Mouse (Mus musculus): ENCODE measurements at regions not wholly inside any gene's neighbourhood (a gene's known extent, or its start where the extent isn't known, plus 50 kb on each side); places are given as distances from the start of the nearest gene placed in this dataset.

GRCm38 (mm10) chr9:23167716-23168115 lies 55.2 kb upstream of the Bmper start:
- no peak for ATAC-seq (replicated peaks; ENCODE audit: low FRiP score, low TSS enrichment, poor library complexity, severe bottlenecking)

- ATAC-seq (replicated peaks; ENCODE audit: low FRiP score, low TSS enrichment, poor library complexity, severe bottlenecking), result no peak
Measured at GRCm38 (mm10) chr9:23168149-23168548, 54.7 kb upstream of the Bmper start.

- no peak for ATAC-seq (replicated peaks; ENCODE audit: low FRiP score, low TSS enrichment, poor library complexity, severe bottlenecking)
Measured at GRCm38 (mm10) chr9:23171361-23171760, 51.5 kb upstream of the Bmper start.

All from megakaryocyte-erythroid progenitor cell, adult 5-6 weeks (primary cell).